Mouse (Mus musculus) myocyte (in vitro differentiated cells): ENCODE measurements around the gene Pla2g4b. TPM values are rescaled to one million over a fixed set of nuclear protein-coding genes. Genes with fewer than 3 reads are reported as not detected.

ENCODE experiments used
- H3K27me3 ChIP-seq: one replicate; pipeline ENCODE4 v1.6.1; 2011; ENCODE audit not compliant: control insufficient read depth, insufficient read depth, insufficient read length
- H3K36me3 ChIP-seq: one replicate; pipeline ENCODE4 v1.6.1; 2011; ENCODE audit not compliant: control insufficient read depth, insufficient read depth
- H3K4me2 ChIP-seq: one replicate; pipeline ENCODE4 v1.6.1; 2011; ENCODE audit warnings: low read depth, control low read depth
- H3K4me3 ChIP-seq: one replicate; pipeline ENCODE4 v1.5.1; 2011; ENCODE audit warnings: mild to moderate bottlenecking, control low read depth, moderate library complexity
- H3K79me2 ChIP-seq: one replicate; pipeline ENCODE4 v1.6.1; 2011; ENCODE audit not compliant: control insufficient read depth, insufficient read depth
- H3ac ChIP-seq: one replicate; pipeline ENCODE4 v1.6.1; 2011; ENCODE audit not compliant: control insufficient read depth, insufficient read length
- CEBPB ChIP-seq: IDR thresholded peaks from 2 replicates; pipeline ENCODE4 v1.6.1; 2011; ENCODE audit warnings: mild to moderate bottlenecking, moderate library complexity; ENCODE audit not compliant: poor library complexity, insufficient read depth, severe bottlenecking
- E2F4 ChIP-seq: IDR thresholded peaks from one replicate; pipeline ENCODE4 v1.6.1; 2011; ENCODE audit warnings: mild to moderate bottlenecking, control low read depth, moderate library complexity; ENCODE audit not compliant: insufficient read depth
- MAX ChIP-seq: IDR thresholded peaks from one replicate; pipeline ENCODE4 v1.6.1; 2011; ENCODE audit warnings: low read depth, mild to moderate bottlenecking, control low read depth
- MYOD1 ChIP-seq, 3 experiments: IDR thresholded peaks; one replicate each; pipeline ENCODE4 v1.6.1; 2011; ENCODE audit warnings: control low read depth in 2 of 3, low read depth in 2 of 3, mild to moderate bottlenecking in 2 of 3, moderate library complexity in 1 of 3; ENCODE audit not compliant: insufficient read length in 2 of 3, control insufficient read depth in 1 of 3
- MYOG ChIP-seq, 3 experiments: IDR thresholded peaks; one replicate each; pipeline ENCODE4 v1.6.1; 2011; ENCODE audit warnings: control low read depth in 2 of 3, low read depth in 2 of 3, mild to moderate bottlenecking in 2 of 3; ENCODE audit not compliant: insufficient read length in 2 of 3, control insufficient read depth in 1 of 3, insufficient read depth in 1 of 3
- POLR2A ChIP-seq: IDR thresholded peaks from one replicate; pipeline ENCODE4 v1.6.1; 2011; ENCODE audit warnings: low read depth, mild to moderate bottlenecking, control low read depth, moderate library complexity; ENCODE audit not compliant: insufficient read length
- POLR2AphosphoS2 ChIP-seq: IDR thresholded peaks from one replicate; pipeline ENCODE4 v1.6.1; 2011; ENCODE audit warnings: low read depth, control low read depth; ENCODE audit not compliant: insufficient read length
- REST ChIP-seq: IDR thresholded peaks from one replicate; pipeline ENCODE4 v1.6.1; 2011; ENCODE audit warnings: mild to moderate bottlenecking, control low read depth, moderate library complexity; ENCODE audit not compliant: insufficient read depth, insufficient read length
- SRF ChIP-seq: IDR thresholded peaks from one replicate; pipeline ENCODE4 v1.6.1; 2011; ENCODE audit warnings: low read depth; ENCODE audit not compliant: control insufficient read depth, insufficient read length
- TCF12 ChIP-seq: IDR thresholded peaks from one replicate; pipeline ENCODE4 v1.6.1; 2011; ENCODE audit warnings: mild to moderate bottlenecking, control low read depth; ENCODE audit not compliant: poor library complexity, insufficient read depth, severe bottlenecking
- TCF3 ChIP-seq: IDR thresholded peaks from one replicate; pipeline ENCODE4 v1.6.1; 2011; ENCODE audit warnings: low read depth, control low read depth; ENCODE audit not compliant: insufficient read length
- USF1 ChIP-seq: IDR thresholded peaks from one replicate; pipeline ENCODE4 v1.6.1; 2011; ENCODE audit warnings: low read depth, mild to moderate bottlenecking, control low read depth, moderate library complexity
- polyA plus RNA-seq: library from polyadenylated mRNA; unstranded; fragments of >200 nt; fragmentation: generic; extraction: Trizol; gene quantifications from one replicate; pipeline ENCODE4 v1.2.1, GENCODE M21; 2012; ENCODE audit warnings: missing spikeins

The Pla2g4b gene
- polyA plus RNA-seq, 1 experiment = 0.58 TPM

DNA sequence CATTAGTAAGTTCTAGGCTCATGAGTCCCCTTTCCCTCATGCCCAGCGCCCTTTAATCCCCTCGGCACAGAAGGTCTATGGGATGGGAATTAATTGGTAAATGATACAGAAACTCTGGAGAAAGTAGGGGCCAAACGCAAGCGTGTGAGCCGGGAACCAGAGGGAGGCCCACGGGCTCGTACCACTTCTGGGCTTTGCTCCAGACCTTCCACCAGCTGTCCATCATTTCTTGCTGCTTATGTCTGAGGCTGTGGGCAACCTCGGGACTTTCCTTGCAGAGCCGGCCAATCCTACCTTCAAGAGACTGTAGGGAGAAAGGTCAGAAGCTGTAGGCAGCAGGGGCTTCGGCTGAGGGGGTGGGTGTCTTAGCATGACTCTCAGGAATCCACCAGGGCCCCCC, 22.7 kb downstream of the Pla2g4b start:
- Histone ChIP-seq H3K79me2 (no peaks in the 10 kb centered on the region), H3K36me3 (no peaks in the 10 kb centered on the region), H3K4me2 (no peak overlapping the region), H3K27me3 (peaks cover 39% of the 10 kb centered on the region), H3ac (no peak overlapping the region), H3K4me3 (no peak overlapping the region)
- no peak for TF ChIP-seq MAX
- TF ChIP-seq TCF12 = no peak
- no peak for TF ChIP-seq REST
- no peak for TF ChIP-seq MYOD1 (IDR thresholded peaks at IDR 0.05; ENCODE audit: control insufficient read depth in 1 of 3, insufficient read length in 2 of 3, low read depth in 2 of 3)
- TF ChIP-seq SRF = no peak
- no peak for TF ChIP-seq MYOG (IDR thresholded peaks at IDR 0.05; ENCODE audit: control insufficient read depth in 1 of 3, insufficient read depth in 1 of 3, insufficient read length in 2 of 3, low read depth in 2 of 3)
- TF ChIP-seq USF1 = no peak
- TF ChIP-seq CEBPB = no peak
- TF ChIP-seq POLR2AphosphoS2 = no peak
- no peak for TF ChIP-seq TCF3
- no peak for TF ChIP-seq E2F4
- no peak for TF ChIP-seq POLR2A

DNA sequence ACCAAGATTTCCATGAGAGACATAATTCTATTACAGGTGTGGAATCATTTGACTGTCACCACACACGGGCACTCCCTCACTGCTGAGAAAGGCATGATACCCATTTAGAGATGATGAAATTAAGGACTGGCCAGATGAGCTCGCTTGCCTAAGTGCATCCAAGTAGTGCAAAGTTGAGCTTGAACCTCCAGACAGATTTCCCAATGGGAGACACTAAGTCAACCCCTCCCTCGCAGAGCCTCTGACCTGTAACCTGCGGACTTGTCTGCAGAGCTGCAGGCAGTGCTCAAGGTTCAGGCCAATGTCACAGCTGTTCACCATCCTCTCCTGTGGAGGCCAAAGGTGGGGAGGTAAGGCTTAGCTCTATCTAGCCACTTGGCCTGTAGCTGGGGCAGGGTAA, 25.6 kb downstream of the Pla2g4b start:
- H3K27me3 ChIP-seq = peaks cover 32% of the 10 kb centered on the region
- H3ac ChIP-seq = no peak overlapping the region
- H3K4me2 ChIP-seq = no peak overlapping the region
- H3K36me3 ChIP-seq = no peaks in the 10 kb centered on the region
- no peak overlapping the region for H3K4me3 ChIP-seq
- H3K79me2 ChIP-seq = no peaks in the 10 kb centered on the region
- TF ChIP-seq TCF12 = no peak
- no peak for TF ChIP-seq MAX
- TF ChIP-seq MYOG (IDR thresholded peaks at IDR 0.05; ENCODE audit: control insufficient read depth in 1 of 3, insufficient read depth in 1 of 3, insufficient read length in 2 of 3, low read depth in 2 of 3) = no peak
- TF ChIP-seq USF1 = no peak
- no peak for TF ChIP-seq SRF
- TF ChIP-seq MYOD1 (IDR thresholded peaks at IDR 0.05; ENCODE audit: control insufficient read depth in 1 of 3, insufficient read length in 2 of 3, low read depth in 2 of 3) = no peak
- TF ChIP-seq E2F4 = no peak
- TF ChIP-seq POLR2A = no peak
- no peak for TF ChIP-seq TCF3
- no peak for TF ChIP-seq CEBPB
- no peak for TF ChIP-seq REST
- TF ChIP-seq POLR2AphosphoS2 = no peak

DNA sequence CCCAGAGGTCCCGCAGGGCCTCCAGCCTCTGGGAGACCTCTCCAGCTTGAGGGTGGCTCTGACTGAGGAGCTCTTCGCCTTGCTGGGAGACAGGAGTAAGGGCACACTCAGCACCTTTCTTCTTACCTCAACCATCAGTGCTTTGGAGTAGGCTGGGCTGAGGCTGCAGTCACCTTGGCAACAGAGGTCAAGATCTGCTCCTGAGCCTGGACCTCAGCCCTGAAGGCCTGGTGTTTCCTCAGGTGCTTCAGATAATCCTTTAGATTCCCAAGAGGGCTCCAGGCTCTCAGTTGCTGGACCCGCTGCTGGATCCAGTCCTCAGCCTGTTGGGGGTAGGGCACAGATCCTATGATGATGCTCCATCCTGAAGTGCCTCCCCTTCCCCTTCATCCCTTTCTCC, 26.2 kb downstream of the Pla2g4b start:
- Histone ChIP-seq H3ac (no peak overlapping the region), H3K79me2 (no peaks in the 10 kb centered on the region), H3K4me2 (no peak overlapping the region), H3K27me3 (peaks cover 32% of the 10 kb centered on the region), H3K4me3 (no peak overlapping the region), H3K36me3 (no peaks in the 10 kb centered on the region)
- no peak for TF ChIP-seq TCF12
- TF ChIP-seq POLR2A = no peak
- no peak for TF ChIP-seq MAX
- no peak for TF ChIP-seq MYOD1 (IDR thresholded peaks at IDR 0.05; ENCODE audit: control insufficient read depth in 1 of 3, insufficient read length in 2 of 3, low read depth in 2 of 3)

GRCm38 (mm10) chr2:120060190-120060589, 27.0 kb downstream of the Pla2g4b start:
- H3K4me2 ChIP-seq = no peak overlapping the region
- no peak for TF ChIP-seq USF1
- no peak for TF ChIP-seq MYOD1 (IDR thresholded peaks at IDR 0.05; ENCODE audit: control insufficient read depth in 1 of 3, insufficient read length in 2 of 3, low read depth in 2 of 3)
- TF ChIP-seq E2F4 = no peak
- no peak for TF ChIP-seq CEBPB
- no peak for TF ChIP-seq SRF
- no peak for TF ChIP-seq TCF12
- TF ChIP-seq POLR2A = no peak
- TF ChIP-seq MAX = no peak
- TF ChIP-seq REST = no peak
- TF ChIP-seq MYOG (IDR thresholded peaks at IDR 0.05; ENCODE audit: control insufficient read depth in 1 of 3, insufficient read depth in 1 of 3, insufficient read length in 2 of 3, low read depth in 2 of 3) = no peak
- no peak for TF ChIP-seq POLR2AphosphoS2
- TF ChIP-seq TCF3 = no peak
- no peaks in the 10 kb centered on the region for H3K79me2 ChIP-seq
- H3K4me3 ChIP-seq = no peak overlapping the region
- no peak overlapping the region for H3ac ChIP-seq
- H3K36me3 ChIP-seq = no peaks in the 10 kb centered on the region
- peaks cover 32% of the 10 kb centered on the region for H3K27me3 ChIP-seq

- H3K36me3 ChIP-seq = no peaks in the 10 kb centered on the region
- no peak for TF ChIP-seq TCF12
- TF ChIP-seq CEBPB = no peak
- no peak for TF ChIP-seq TCF3
- no peak for TF ChIP-seq POLR2A
- TF ChIP-seq E2F4 = no peak
- no peak for TF ChIP-seq MAX
- TF ChIP-seq SRF = no peak
- no peak for TF ChIP-seq USF1
- TF ChIP-seq MYOD1 (IDR thresholded peaks at IDR 0.05; ENCODE audit: control insufficient read depth in 1 of 3, insufficient read length in 2 of 3, low read depth in 2 of 3) = no peak
- TF ChIP-seq POLR2AphosphoS2 = no peak
- TF ChIP-seq MYOG (IDR thresholded peaks at IDR 0.05; ENCODE audit: control insufficient read depth in 1 of 3, insufficient read depth in 1 of 3, insufficient read length in 2 of 3, low read depth in 2 of 3) = no peak
- TF ChIP-seq REST = no peak
- H3K27me3 ChIP-seq = peaks cover 32% of the 10 kb centered on the region
Observed at GRCm38 (mm10) chr2:120060651-120061050, 27.4 kb downstream of the Pla2g4b start.

More at GRCm38 (mm10) chr2:120060651-120061050, 27.4 kb downstream of the Pla2g4b start:
- H3K4me3 ChIP-seq = no peak overlapping the region
- H3K4me2 ChIP-seq = no peak overlapping the region
- no peaks in the 10 kb centered on the region for H3K79me2 ChIP-seq
- H3ac ChIP-seq = no peak overlapping the region
